Mouse (Mus musculus) left cerebral cortex, postnatal 4 days (tissue): Measurements from ENCODE around the gene Znhit2. TPM values are rescaled to one million over a fixed set of nuclear protein-coding genes. Genes with fewer than 3 reads are reported as not detected.

ENCODE experiments used
- DNase-seq: peaks from one replicate; pipeline ENCODE4 v3.0.0-alpha.2; 2022
- intact Hi-C: fragments of 180-260 bp; cut with DNase I; formaldehyde crosslinking; loops from one replicate; pipeline ENCODE4 v1.15.1; 2025
- total RNA-seq, 2 experiments: library from RNA; stranded (reverse); gene quantifications; 2 replicates each; pipeline ENCODE4 v1.2.3; 2021

Gene Znhit2
- total RNA-seq, 2 experiments from 2014 or later, result 25.1 to 27.5 TPM

GRCm38 (mm10) chr19:6045366-6046293 lies 15.4 kb upstream of the Znhit2 start:
- DNase-seq, result no peak
- intact Hi-C loops, result loop anchor here (10.0 kb wide), 1 partner anchor 81 kb away; the partner anchor contains the start of gene Pola2

- intact Hi-C loops, result loop anchor here (10.0 kb wide), 1 partner anchor 82 kb away; the partner anchor contains the start of gene Pola2
- peak; percentile 91 for DNase-seq
Observed at GRCm38 (mm10) chr19:6046294-6047153, 14.5 kb upstream of the Znhit2 start, which contains the start of gene Syvn1. Syvn1 (plus strand) TSS chr19:6046576.

- DNase-seq, result peak; percentile 35
- intact Hi-C loops, result loop anchor here (10.0 kb wide), 1 partner anchor 83 kb away; the partner anchor contains the start of gene Pola2
Observed at GRCm38 (mm10) chr19:6047154-6047898, 13.7 kb upstream of the Znhit2 start.

- intact Hi-C loops, result loop anchor here (10.0 kb wide), 1 partner anchor 83 kb away; the partner anchor contains the start of gene Pola2
- DNase-seq, result no peak
Observed at GRCm38 (mm10) chr19:6047899-6048166, 13.2 kb upstream of the Znhit2 start.

GRCm38 (mm10) chr19:6048681-6049410 lies 12.1 kb upstream of the Znhit2 start:
- intact Hi-C loops, result loop anchor here (10.0 kb wide), 1 partner anchor 84 kb away; the partner anchor contains the start of gene Pola2
- DNase-seq, result no peak

- intact Hi-C loops, result no loop called here
- no peak for DNase-seq
Observed at GRCm38 (mm10) chr19:6052516-6052915, 8.5 kb upstream of the Znhit2 start.

GRCm38 (mm10) chr19:6054296-6054695 lies 6.7 kb upstream of the Znhit2 start:
- intact Hi-C loops, result no loop called here
- no peak for DNase-seq

GRCm38 (mm10) chr19:6056696-6057095 lies 4.3 kb upstream of the Znhit2 start:
- DNase-seq, result no peak
- intact Hi-C loops, result no loop called here

- intact Hi-C loops, result no loop called here
- DNase-seq, result peak; percentile 99
Observed at GRCm38 (mm10) chr19:6057313-6058096, 3.5 kb upstream of the Znhit2 start, which contains the start of the genes Mrpl49 and Fau. Mrpl49 (minus strand) TSS chr19:6057785. Fau (plus strand) TSS chr19:6057844.

- intact Hi-C loops, result no loop called here
Observed at GRCm38 (mm10) chr19:6058513-6058912, 2.5 kb upstream of the Znhit2 start.

GRCm38 (mm10) chr19:6058966-6059365 lies 2.0 kb upstream of the Znhit2 start:
- DNase-seq, result no peak
- intact Hi-C loops, result no loop called here

More at GRCm38 (mm10) chr19:6058513-6058912, 2.5 kb upstream of the Znhit2 start:
- DNase-seq, result no peak

- intact Hi-C loops, result no loop called here
- DNase-seq, result peak; percentile 64
Observed at GRCm38 (mm10) chr19:6061641-6062302, 780 bp downstream of the Znhit2 start.

- no peak for DNase-seq
- intact Hi-C loops, result no loop called here
Observed at GRCm38 (mm10) chr19:6062418-6062817, 1.4 kb downstream of the Znhit2 start.

- intact Hi-C loops, result no loop called here
- no peak for DNase-seq
Observed at GRCm38 (mm10) chr19:6063081-6063480, 2.1 kb downstream of the Znhit2 start.

- intact Hi-C loops, result no loop called here
- DNase-seq, result no peak
Observed at GRCm38 (mm10) chr19:6066571-6066970, 5.6 kb downstream of the Znhit2 start.

GRCm38 (mm10) chr19:6067011-6067723 lies 6.2 kb downstream of the Znhit2 start:
- intact Hi-C loops, result no loop called here

GRCm38 (mm10) chr19:6067724-6068415 lies 6.9 kb downstream of the Znhit2 start, which contains the start of gene Tm7sf2:
Tm7sf2 (minus strand) TSS chr19:6068373.
- peak; percentile 92 for DNase-seq
- intact Hi-C loops, result no loop called here

More at GRCm38 (mm10) chr19:6067011-6067723, 6.2 kb downstream of the Znhit2 start:
- peak; percentile 88 for DNase-seq
